Mouse (Mus musculus) G1E (cell line): ENCODE data around the gene Sdk1.

Experiments used
- CTCF ChIP-seq: IDR thresholded peaks from 2 replicates; pipeline ENCODE4 v1.5.1; 2012; ENCODE audit warnings: low read depth, low read length, inconsistent platforms, mixed read lengths
- GATA2 ChIP-seq: IDR thresholded peaks from 2 replicates; pipeline ENCODE4 v1.6.1; 2012; ENCODE audit warnings: low read depth, low read length, inconsistent platforms, borderline replicate concordance

DNA sequence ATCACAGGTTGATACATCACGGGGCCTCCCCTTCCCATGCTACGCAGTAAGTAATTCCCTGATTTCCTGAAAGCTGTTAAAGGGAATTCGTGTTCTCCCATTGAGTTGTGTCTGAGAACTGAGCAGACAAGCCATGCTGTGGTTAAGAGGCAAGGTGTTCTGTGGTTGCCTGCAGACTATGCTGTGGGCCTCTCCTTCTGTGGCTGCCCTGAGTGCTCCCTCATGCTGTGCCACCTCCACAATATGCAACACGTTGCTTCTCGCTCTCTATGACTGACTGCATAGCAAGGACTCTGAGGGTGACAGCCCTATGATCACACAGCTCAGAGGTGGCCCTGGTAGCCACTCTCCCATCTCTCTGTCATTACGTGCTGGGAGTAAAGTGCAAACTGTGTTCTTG is 797.9 kb downstream of the Sdk1 start:
- TF ChIP-seq CTCF (no peak), GATA2 (no peak)
